Mouse (Mus musculus): ENCODE results near the gene Ubl7.
"Not testable (repeated sequence)": the region's sequence is repeated elsewhere in the genome, so short reads cannot be mapped to it uniquely, and the experiment has no call there.

Gene Ubl7

DNA sequence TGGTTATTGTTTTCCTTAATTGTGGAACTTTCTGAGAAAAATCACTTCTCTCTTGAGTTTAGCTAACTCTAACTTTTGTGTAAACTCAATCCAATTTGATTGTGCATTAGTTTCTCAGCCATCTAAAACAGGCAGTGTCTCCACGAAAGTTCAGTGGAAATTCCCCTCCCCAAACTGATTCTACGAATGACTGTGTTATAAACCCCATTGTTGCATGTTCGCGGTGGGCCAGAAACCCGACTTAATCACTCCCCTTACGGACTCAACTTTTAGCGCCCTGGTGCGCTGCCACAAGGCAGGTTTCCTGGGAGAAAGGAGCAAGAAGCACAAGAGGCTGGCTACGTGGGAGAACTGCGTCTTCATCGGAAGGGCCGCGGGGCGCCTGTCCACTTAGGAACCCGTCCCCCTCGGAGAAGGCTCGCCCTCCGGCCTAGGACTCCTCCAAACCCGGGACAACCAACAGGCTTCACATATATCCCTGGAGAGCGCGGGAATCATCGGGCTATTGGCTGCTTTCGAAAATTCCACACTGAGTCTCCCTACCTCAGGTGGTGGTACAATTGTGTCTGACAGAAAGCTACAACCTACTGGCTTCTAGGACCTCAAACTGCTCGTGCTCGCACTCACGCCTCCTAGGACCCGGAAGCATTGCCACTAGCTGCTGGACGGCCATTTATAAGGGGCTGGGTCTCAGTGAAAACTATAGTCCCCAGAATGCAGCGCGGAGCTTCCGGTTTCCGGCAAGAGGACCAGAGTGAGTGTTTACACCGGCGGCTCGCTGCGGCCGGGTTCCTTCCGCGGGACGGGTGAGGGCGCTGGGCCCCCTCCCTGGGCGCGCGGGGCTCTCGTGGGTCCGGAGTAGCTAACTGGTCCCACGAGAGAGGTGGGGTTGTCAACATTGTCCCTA, at the start of gene Ubl7:
Gene Ubl7 (plus strand): TSS at position 726 of the 907 bp plus-strand sequence.
- peak; percentile 88 to 92 for DNase-seq

DNA sequence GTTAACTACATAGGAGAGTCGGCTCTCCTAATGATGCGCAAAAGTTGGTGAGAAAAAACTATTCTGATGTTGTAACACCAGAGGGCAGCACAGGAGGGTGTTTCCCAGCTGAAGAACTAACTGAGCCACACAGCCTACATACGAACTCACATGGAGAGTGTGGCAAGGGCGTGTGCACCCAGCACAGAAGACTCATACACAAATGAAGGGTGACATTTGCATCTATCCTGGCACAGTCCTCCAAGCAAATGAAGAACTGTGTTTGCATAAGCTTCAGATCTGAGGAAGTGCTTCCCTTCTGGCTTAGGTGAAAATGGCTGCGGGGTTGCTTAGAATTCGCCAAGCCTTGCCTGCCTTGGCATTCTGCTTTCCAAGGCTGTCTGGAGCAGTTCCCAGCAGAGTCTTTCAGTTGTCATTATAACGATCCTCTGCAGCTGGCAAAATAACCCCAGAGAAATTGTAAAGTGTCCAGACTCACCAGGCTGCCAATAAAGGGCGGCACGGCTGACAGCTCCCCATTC, 48.8 kb upstream of the Ubl7 start:
- peak; percentile 51 to 53 for DNase-seq

DNA sequence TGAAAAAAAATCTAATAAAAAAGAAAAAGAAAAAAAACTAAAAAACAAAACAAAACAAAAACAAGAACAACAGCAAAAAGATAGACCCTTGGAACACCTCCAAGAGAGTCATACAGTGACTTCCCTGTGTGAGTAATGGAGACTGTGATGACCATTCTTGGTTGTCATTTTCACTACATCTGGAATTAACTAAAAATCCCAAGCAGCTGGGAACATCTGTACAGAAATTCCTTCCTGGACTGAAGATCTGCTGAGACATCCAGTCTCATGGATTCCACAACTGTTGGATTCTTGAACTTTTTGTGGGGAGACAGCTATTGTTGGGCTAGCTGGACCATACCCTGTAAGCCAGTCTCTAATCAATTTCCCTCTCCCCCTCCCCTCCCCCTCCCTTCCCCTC, 46.4 kb upstream of the Ubl7 start:
- DNase-seq: no peak

DNA sequence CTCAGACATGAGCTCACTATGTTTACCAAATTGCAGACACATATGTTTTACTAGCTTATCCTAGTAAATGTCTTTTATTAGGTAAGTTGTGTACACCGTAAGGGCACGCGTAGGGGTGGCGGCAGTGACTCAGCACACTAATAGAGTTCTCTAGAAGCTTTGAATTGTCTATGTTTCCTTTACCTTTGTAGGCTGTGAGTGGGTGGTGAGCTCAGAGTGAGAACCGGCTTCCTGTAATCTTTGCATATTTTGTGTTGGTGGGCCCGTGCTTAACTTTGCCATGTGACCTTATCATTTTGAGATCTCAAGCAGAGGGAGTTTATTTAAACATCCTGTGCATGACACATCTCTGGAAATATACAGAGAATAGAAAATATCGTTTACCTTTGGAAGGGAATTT, 44.2 kb upstream of the Ubl7 start:
- DNase-seq: peak; percentile 24 to 40

DNA sequence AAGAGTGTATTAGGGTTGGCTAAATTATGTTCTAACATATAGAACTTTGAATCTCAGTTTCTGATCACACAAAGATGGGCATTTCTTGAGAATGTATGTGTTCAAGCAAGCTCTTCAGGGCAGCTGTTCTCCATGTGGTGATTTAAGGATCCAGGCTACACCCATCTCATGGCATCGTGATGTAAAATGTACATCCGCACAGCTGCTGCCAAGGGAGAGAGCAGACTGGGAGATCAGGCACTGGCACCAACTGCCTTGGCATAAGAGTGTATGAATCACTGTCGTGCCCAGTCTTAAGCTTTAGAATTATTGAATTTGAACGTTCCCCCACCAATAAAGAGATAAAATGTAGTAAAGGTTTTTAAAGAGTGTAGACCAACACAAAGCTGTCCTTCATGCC, 43.5 kb upstream of the Ubl7 start:
- DNase-seq: no peak

DNA sequence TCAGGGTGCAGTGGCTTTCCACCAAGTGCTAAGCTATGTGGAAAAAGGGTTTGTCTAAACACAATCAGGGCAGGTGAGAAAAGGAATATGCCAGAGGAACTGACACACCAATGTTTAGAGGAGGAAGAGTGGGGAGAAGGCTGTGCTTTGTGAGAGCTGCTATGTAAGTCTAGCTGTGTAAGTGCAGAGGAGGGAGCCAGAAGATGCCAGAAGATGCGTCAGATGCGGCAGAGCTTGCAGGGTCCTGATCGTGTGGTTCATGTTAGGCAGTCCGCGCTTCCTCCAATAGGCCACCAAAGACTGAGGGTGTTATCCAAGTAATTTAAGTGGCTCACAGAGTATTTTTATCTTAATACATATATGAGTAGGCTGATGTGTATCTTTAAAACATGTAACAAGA, 42.9 kb upstream of the Ubl7 start:
- no peak for DNase-seq

DNA sequence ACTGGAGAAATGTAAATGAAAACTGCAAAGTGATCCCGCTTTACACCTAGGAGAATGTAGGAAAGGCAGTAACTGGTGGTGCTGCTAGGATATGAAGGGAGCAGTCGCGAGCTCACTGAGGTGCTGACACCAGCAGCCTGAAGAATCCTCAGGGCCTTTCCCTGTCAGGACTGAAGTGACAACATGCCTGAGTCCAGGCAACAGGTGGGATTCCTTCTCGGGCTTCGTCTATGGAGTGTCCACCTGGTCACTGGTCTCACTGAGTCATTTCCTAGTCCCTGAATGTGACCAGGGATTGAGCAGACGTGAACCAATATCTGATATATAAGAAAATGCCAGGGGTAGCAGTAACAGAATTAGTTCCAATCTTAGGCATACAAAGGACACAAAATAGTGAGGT, 42.0 kb upstream of the Ubl7 start:
- DNase-seq: no peak

DNA sequence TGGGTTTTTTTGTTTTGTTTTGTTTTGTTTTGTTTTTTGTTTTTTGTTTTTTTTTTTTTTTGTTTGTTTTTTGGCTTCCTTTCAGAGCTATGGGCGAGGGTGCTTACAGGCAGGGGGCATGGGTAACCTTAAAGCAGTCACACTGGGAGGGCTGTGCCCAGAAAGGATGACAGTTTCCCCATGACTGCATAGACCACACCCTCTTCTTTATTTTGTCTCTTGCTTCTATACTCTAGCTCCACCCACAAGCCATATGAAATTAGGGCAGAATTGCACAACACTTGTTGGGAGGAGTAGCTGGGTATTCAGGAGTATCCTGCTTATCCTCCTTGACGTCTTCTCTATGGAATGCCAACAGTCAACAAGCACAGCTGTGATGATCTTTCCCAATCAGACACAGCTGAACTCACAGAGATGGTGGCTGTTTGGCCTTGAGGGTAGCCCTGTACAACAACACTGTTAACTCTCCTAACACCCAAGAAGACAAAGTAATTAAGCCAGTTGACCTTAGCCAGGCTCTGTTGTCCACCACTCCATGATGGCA, 40.4 kb upstream of the Ubl7 start:
- no peak for DNase-seq

DNA sequence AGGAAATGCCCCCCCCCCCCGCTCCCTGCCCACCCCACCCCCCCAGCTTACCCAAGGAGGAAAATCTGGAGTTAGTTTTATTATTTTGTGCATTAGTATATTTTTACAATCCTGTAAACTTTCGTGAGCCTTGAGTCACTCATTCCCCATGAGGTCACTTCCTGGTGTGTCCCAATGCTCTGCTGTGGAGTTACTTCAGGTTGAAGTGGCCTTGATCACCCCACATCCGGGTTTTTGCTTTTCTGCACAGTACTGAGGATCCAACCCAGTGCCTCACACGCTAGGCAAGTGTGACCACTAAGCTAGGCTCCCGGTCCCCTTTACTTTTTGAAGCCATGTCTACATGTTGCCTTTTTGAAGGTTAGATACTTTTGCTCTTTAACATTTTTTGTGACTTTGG, 36.6 kb upstream of the Ubl7 start:
- no peak for DNase-seq

DNA sequence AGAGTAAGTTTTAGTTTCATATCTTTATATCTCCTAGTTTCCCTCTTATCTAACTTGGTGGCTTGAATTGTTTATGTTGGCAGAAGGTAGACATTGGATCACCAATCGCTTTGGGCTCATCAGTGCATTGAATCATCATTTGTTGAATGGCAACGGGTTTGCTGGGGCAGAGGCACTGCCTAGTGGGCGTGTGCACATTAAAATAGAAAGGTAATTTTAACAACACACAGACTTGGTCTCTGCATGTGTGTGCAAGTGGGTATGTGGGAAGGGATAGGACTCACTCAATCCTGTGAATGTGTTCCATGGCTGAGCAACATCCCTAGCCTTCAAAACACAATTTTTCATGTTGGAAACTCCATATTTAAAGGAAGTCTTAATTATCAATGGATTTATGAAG, 35.8 kb upstream of the Ubl7 start:
- no peak for DNase-seq

DNA sequence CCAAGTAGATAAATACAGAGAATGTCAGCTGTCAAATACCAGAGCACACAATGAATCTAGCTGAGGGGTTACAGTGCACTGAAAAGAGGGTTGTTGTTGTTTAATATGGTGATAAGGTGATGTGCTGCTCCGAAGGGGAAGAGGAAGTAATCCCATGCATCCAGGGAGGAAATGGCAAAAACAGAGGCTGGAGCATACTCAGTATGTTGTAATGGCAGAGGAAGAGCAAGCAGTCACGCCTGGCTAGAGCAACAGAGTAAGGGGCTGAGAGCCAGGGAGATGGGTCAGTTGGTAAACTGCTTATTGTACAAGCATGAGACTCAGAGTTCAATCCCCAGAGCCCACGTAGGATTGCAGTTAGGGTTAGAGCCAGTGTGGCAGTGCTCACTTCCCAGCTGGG, 31.6 kb upstream of the Ubl7 start:
- no peak for DNase-seq

DNA sequence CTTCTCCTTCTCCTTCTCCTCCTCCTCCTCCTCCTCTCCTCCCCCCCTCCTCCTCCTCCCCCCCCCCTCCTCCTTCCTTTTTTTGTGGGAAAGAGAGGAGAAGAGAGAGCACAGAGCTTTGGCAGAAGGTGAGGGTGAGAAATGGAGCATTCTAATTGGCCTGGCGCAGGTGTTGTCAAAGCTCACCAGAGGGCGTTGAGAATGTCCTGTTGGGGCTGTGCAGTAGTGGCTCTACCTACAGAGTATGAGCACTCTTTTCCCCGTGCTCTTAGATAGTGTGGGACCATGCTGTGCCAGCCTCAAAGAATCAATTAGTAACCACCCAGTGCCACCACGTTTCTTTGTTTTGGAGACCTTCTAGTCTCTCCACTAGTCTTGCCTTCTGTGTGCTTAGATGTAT, 30.5 kb upstream of the Ubl7 start:
- DNase-seq: no peak

DNA sequence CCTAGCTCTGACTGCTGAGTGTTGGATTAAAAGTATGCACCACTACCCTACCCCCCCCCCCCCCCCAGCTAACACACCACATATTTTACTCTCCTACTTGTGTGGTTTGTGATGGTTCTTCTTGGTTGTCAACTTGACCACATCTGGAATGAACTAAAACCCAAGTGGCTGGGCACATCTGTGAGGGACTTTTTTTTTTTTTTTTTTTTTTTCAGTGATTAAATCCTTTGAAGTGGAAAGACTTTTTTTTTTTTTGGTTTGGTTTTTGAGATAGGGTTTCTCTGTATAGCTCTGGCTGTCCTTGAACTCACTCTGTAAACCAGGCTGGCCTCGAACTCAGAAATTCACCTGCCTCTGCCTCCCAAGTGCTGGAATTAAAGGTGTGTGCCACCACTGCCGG, 29.0 kb upstream of the Ubl7 start:
- DNase-seq: not testable (repeated sequence)

DNA sequence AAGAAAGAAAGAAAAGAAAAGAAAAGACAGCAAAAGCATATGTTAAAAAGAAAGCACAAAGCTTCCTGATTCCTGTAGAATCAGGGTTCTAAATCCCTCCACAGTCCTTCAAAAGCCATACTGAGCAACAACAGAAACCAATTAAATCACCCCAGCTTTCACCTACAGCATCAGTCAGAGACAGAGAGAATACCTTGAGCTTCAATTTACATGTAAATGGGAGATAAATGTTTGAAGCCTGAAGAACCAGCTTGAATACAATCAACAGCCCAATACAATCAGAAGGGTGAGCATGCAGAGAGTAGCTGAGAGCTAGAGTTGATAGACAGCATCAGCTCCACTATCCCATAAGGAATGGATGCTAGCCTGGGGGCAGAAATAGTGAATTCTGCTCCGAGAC, 27.4 kb upstream of the Ubl7 start:
- no peak for DNase-seq

DNA sequence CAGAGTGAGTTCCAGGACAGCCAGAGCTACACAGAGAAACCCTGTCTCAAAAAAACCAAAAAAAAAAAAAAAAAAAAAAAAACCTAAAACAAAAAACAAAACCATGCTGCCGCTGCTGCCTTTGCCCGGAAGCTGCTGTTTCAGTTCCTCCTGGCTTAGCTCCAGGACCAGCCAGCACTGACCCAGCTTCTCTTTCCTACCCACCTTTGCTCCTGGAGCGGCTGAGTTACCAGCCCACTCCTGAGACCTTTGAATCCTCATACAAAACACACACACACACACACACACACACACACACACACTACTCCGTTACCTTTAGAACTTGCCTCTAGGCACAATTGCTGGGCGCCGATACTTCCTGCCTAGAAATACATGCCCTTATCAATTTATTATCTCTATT, 22.7 kb upstream of the Ubl7 start:
- no peak for DNase-seq

DNA sequence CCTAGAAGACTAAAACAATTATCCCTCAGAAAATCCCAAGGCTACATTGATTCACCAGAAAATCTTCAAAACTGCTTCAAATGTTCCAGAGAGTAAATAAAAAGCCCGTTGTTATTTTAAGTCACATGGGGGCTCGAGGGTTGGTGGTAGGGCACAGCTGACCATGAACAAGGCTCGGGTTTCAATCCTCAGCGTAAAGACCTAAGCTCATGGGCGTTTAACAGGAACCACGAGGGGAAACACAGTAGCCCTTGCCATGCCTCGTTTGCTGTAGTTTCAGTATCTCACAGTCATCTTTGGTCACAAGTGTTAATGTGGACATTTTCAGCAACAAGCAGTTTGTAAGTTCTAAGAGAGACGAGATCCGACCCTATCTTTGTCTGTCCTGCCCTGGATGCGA, 10.3 kb upstream of the Ubl7 start:
- no peak for DNase-seq

DNA sequence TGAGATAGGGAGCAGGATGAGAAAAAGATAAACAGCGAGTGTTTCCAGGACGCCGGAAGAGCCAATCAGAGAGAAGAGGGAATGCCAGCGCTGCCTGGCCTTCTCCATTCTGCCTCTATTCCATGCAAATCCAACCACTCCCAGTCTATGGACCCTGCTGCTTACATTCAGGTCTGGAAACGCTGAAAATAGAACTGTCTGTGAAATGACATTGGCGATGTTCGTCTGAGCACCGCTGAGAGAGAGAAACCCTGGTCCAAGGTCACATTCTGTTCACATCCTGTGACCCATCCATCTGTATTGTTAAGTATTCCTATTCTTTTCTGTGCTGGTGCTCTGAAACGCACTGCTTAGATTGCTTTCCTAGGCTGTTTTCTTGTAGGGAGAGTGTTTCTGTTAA, 9.6 kb upstream of the Ubl7 start:
- DNase-seq: no peak

DNA sequence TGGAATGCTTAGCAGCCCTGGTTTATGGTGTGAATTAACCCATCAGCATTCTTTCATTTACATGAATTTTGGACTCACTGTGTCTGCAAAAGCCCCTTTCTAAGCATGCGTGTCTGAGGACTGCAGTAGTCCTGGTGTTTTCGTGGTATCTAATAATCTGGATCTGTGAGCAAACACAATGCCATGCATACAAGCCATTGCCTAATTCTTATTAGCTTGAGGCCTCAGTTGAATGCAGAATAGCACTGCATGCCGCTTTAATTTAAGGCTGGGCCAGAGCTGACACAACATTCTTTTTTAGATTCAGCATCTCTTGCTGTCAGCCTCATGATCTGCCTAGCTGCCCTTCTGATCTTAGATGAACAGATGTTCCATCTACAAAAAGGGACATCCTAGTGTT, 9.2 kb upstream of the Ubl7 start:
- no peak for DNase-seq

DNA sequence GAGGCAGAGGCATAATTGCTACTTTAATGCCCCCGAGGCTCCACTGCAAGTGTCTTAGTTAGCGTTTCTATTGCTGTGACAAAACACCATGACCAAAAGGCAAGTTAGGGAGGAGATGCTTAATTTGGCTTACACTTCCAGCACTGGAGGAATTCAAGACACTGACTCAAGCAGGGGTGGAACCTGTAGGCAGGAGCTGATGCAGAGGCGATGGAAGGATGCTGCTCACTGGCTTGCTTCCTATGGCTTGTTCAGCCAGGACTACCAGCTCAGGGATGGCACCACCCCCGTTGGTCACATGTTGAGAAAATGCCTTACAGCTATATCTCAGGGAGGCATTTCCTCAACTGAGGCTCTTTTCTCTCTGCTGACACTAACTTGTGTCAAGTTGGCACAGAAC, 8.6 kb upstream of the Ubl7 start:
- no peak for DNase-seq

DNA sequence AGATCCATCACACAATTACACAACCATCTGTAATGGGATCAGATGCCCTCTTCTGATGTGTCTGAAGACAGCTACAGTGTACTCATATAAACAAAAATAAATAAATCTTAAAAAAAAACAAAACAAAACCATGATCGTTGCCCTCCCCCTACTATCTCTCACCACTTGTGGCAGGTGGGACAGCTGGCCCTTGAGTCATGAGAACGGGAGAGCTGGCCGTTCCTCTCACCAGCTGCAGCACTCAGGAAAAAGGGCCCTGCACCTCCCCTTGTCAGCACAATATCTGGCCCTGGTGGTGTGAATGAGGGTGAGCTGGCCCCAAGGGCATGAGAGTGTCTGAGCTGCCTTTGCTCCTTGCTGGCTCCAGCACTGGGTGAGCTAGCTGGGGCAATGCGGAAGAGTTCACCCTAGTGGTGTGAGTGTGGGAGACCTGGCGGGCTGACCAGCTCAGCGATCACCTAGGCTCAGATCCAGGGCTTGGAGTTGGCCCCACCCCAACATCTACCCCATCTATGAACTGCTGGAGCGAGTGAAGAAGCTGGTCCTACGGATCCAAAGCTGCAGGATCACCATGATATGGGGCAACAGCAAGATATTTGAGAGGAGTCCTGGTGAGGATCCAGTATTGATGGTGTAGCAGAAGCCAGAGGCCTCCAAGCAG, 7.1 kb upstream of the Ubl7 start:
- DNase-seq: no peak

DNA sequence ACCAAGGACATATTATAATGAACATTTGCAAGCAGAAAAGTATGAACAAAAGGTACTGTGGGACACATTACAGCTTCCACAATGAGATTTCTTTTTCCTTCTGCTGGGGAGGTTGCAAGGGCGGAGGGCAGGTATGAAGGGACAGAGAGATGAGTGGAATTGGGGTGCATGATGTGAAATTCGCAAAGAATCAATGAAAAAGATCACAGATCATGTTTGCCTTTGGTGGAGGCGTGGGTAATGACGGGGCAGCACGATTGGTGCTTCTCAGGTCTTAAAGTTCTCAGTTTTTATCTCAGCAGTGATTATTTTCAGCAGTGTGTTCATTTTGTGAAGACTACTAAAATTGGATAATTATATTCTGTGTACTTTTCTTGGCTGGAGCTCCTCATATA, 6.5 kb upstream of the Ubl7 start:
- no peak for DNase-seq

DNA sequence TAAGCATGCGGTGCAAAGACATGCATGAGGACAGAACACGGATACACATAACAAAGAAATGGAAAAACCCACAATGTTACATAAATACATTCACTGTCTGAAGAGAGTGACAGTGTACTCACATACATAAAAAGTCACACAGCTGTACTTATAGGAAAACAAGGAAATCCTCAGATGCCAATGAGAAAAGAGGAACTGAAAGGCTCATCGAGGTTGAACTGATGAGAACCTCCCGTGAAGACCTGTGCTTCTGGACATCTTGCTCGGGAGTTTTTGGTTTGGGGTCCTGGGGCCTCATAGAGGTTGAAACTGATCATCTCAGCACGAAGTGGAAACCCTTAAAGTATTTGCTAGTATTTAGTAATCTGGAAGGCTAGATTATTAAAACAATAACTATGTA, 3.6 kb upstream of the Ubl7 start:
- no peak for DNase-seq

DNA sequence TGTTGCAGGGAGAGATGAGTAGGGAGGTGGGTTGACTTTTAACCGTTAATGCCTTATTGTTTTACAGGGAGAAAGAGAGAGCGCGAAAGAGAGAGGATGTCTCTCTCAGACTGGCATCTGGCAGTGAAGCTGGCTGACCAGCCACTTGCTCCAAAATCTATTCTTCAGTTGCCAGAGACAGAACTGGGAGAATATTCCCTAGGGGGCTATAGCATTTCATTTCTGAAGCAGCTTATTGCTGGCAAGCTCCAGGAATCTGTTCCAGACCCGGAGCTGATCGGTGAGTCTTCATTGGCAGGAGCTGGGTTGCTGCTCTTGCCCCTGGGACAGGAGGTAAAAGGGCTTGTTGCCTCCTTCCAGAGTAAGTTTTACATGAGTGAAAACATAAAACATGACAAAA, 1.8 kb downstream of the Ubl7 start:
- no peak for DNase-seq

DNA sequence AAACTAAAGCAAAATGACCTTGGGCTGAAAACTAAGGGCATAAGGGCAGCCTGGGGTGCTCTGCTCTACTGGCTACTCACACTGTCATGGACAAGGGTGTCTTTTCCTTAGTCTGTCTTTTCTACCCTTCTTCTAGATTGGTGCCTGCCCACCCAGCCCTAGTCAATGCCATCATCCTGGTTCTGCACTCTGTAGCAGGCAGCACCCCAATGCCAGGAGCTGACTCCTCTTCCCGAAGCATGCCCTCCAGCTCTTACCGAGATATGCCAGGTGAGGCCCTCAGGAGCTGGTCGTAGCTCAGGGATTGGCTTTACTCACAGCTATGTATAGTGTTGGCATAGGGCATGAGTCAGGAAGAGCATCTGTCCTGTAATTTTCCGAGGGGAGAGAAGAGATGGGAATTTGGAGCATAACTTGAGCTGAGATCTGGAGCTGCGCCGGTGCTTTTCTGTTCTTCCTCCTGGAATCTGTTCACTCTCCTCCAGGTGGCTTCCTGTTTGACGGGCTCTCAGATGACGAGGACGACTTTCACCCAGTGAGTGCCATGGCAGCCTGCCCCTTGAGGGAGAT, 10.8 kb downstream of the Ubl7 start:
- DNase-seq: no peak
